Mouse (Mus musculus) frontal cortex, adult 2 months (tissue): ENCODE results near the gene Dst. TPM values are rescaled to one million over a fixed set of nuclear protein-coding genes. Genes with fewer than 3 reads are reported as not detected.

Experiments
- DNase-seq, 2 experiments: peaks; one replicate each; pipeline ENCODE4 v3.0.0; 2022; ENCODE audit warnings: low spot score in 1 of 2; ENCODE audit errors: extremely low spot score in 1 of 2
- polyA plus RNA-seq: library from polyadenylated mRNA; depleted of rRNA; stranded (reverse); fragments of >200 nt; gene quantifications from 2 replicates; pipeline ENCODE4 v1.2.3, GENCODE M21; 2012; rRNA removed

The Dst gene
- polyA plus RNA-seq, 1 experiment = 80.9 TPM

DNA sequence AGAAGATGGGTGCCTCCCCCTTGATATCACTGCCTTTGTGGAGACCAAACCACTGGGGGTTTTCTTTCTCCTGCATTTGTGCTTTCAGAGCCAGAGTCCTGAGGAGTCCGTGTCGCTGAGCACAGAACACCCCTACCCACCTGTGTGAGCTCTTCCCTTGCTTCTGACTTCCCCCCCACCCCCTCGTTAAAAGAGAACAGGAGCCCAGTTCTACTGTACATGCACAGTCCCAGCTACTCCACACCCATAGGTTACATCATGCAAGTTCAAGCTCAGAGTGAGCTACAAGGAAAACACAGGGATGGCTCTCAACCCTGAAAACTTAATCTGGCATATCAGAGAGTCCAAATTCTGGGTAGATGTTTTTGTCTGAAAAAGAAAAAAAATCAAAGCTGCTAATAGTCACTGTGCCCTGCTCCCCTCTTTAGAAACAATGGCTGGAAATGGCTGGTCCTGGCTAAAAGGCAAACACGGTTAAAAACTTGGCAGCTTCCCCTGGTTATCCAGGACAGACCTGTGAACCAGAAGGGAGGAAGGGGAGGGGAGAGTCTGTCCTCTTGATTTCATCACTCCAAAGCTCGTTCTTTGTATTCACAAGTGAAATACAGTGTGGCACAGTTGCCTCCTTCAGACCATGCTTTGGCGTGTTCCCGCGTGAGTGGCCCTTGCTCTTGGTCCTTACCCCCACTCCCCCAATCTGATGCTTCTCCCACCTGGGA is 402.7 kb downstream of the Dst start:
- no peak for DNase-seq

DNA sequence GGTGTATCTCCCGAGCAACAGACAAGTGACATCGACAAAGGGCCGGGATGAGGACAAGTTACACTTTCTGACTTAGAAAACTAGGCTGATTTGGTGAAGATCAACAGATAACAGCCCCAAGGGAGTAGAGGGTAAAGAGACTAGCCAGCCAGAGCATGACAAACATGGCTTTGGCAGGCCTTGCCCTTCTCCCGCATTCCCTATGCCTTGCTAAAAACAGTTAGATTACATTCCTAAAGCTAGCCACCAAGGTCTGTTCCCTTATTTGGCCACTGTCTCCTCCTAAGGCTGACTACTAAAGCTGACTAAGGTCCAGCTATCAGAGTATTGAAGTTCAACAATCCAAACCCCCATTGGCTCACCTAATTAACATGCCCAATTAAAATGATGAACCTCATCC is 404.8 kb downstream of the Dst start:
- DNase-seq = no peak

DNA sequence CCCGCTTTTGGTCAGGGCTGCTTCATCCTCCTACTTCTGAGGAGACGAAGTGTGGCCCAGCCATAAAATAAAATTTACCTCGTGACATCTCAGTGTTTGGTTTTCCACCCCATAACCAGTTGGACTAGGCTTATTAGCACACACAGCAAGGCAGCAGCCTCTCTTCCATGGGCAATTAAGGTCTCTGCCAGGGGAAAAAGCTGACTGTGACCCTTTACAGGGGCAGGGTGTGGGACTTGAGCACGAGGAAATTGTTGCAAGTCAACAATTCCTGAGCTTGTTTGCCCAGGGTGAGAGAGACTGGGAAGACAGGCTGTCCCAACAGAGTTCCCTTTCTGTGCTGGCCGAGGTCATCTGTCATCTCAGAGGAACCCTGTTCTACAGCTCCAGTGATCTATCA is 407.4 kb downstream of the Dst start:
- DNase-seq = no peak

DNA sequence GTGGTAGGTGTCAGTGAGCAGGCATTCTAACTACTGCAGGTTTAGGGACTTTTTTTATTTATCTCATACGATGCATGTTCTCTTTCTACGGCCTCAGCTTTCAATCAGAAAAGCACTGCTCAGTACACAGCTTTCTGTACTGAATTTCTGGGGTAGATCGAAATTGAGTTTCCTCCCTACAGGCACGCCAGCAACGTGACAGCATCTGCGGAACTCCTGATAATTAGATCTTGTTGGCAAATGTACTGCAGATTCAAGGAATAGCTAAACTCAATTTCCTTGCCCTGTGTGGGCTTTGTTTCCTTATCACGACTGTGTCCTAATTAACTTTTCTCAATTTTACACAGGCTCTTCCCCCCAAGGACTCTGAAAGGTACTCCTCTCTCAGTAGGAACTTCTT is 416.2 kb downstream of the Dst start:
- DNase-seq = no peak

GRCm38 (mm10) chr1:34328606-34329005 is 420.6 kb downstream of the Dst start:
- DNase-seq = no peak

- DNase-seq = peak; percentile 27 to 62
Measured at GRCm38 (mm10) chr1:34331767-34332166, 423.7 kb downstream of the Dst start.

Other genes starting within 250 kb of the Dst start
- gene Prim2, start 238.4 kb upstream of the Dst start, polyA plus RNA-seq = 9.6 and 9.9 TPM in 2 replicates
- gene Rab23, start 188.3 kb upstream of the Dst start, polyA plus RNA-seq = 20.3 and 20.9 TPM in 2 replicates
- gene Bag2, start 150.4 kb upstream of the Dst start, polyA plus RNA-seq = 14.6 and 14.8 TPM in 2 replicates
- 22.8 and 25.1 TPM in 2 replicates for gene Zfp451, start 93.6 kb upstream of the Dst start, polyA plus RNA-seq
- gene Bend6, start 409 bp upstream of the Dst start, polyA plus RNA-seq = 93.6 and 97.2 TPM in 2 replicates